Mouse (Mus musculus) thymus, adult 2 months (tissue): ENCODE data around the gene Tenm4. TPM values are rescaled to one million over a fixed set of nuclear protein-coding genes. Genes with fewer than 3 reads are reported as not detected.

ENCODE experiments used
- DNase-seq: peaks from one replicate; pipeline ENCODE4 v3.0.0; 2021
- H3K27ac ChIP-seq: fragments of 200-500 bp; 2 replicates; pipeline ENCODE4 v1.5.1; 2012; ENCODE audit warnings: low read length, control low read depth; ENCODE audit not compliant: control insufficient read depth, insufficient read depth
- H3K27me3 ChIP-seq: fragments of 200-500 bp; 2 replicates; pipeline ENCODE4 v1.6.1; 2012; ENCODE audit warnings: mild to moderate bottlenecking, low read length, moderate library complexity, mixed read lengths; ENCODE audit not compliant: control insufficient read depth, insufficient read depth
- H3K36me3 ChIP-seq: fragments of 200-500 bp; 2 replicates; pipeline ENCODE4 v1.6.1; 2012; ENCODE audit warnings: mild to moderate bottlenecking, low read length, moderate library complexity; ENCODE audit not compliant: control insufficient read depth, insufficient read depth
- H3K4me1 ChIP-seq: fragments of 200-500 bp; replicated peaks from 2 replicates; pipeline ENCODE4 v1.6.1; 2012; ENCODE audit warnings: low read length; ENCODE audit not compliant: control insufficient read depth, insufficient read depth
- H3K4me3 ChIP-seq: fragments of 200-500 bp; 2 replicates; pipeline ENCODE4 v1.5.1; 2012; ENCODE audit warnings: mild to moderate bottlenecking, low read length, control low read depth, moderate library complexity; ENCODE audit not compliant: control insufficient read depth, insufficient read depth
- CTCF ChIP-seq: fragments of 200-500 bp; IDR thresholded peaks from 2 replicates; pipeline ENCODE4 v1.5.1; 2012; ENCODE audit warnings: mild to moderate bottlenecking, control low read depth, low read length, moderate library complexity, borderline replicate concordance; ENCODE audit not compliant: control insufficient read depth, poor library complexity, insufficient read depth; ENCODE audit errors: extremely low read depth
- POLR2A ChIP-seq: fragments of 200-500 bp; IDR thresholded peaks from 2 replicates; pipeline ENCODE4 v1.6.1; 2012; ENCODE audit warnings: mild to moderate bottlenecking, low read length, control low read depth, moderate library complexity; ENCODE audit not compliant: control insufficient read depth, poor library complexity, insufficient read depth; ENCODE audit errors: extremely low read depth
- WGBS: fragments of 180-500 bp; shearing (Covaris S2); methylation state at CpG from one replicate; pipeline ENCODE4 v1.1.7; 2018; 5-methylcytosine and 5-hydroxymethylcytosine counted together
- polyA plus RNA-seq: library from polyadenylated mRNA; depleted of rRNA; stranded (reverse); fragments of >200 nt; gene quantifications from 2 replicates; pipeline ENCODE4 v1.2.3, GENCODE M21; 2012

Tenm4 gene
- polyA plus RNA-seq, 1 experiment: 2.7 TPM

- H3K27ac ChIP-seq: no peak overlapping the region
- H3K36me3 ChIP-seq: no peaks in the 10 kb centered on the region
- 97% methylated on average over 1 of the region's 1 CpGs for WGBS
- no peaks in the 10 kb centered on the region for H3K27me3 ChIP-seq
- no peak for DNase-seq
- no peak overlapping the region for H3K4me3 ChIP-seq
- TF ChIP-seq CTCF (no peak), POLR2A (no peak)
- no peaks in the 10 kb centered on the region for H3K4me1 ChIP-seq
Observed at GRCm38 (mm10) chr7:96633008-96633407, 462.0 kb downstream of the Tenm4 start.

DNA sequence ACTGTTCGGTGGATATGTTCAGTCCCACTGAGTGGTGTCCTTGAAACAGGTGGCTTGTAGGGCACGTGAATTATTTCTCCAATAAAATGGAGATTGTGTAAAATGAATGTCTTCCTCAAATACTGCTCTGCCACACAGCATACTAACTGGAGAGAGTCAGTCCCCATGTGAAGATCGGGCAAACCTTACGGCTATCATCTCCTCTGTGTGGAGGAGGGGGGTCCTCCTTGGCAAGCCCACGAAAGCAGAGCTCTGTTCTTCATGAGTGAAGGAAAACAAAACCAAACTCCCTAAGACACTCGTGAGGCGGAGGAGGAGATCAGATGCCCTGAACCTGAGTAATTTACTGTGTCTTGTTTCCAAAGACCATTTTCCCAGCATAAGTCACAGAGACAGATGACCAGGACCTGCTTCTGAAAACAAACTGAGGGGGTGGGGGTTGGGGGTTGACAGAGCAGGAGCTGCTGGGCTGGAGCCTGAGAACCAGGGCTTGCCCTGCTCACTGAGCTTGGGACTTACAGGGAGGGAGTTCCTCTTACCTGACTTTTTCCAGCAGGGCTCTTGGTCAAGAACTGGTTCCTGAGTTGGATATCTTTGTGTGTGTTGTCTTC, 464.9 kb downstream of the Tenm4 start:
- no peak overlapping the region for H3K27ac ChIP-seq
- H3K27me3 ChIP-seq: no peaks in the 10 kb centered on the region
- 87% methylated on average over 7 of the region's 7 CpGs for WGBS
- no peak for DNase-seq
- H3K4me3 ChIP-seq: no peak overlapping the region
- TF ChIP-seq POLR2A (no peak), CTCF (no peak)
- no peaks in the 10 kb centered on the region for H3K4me1 ChIP-seq
- no peaks in the 10 kb centered on the region for H3K36me3 ChIP-seq

- no peak for TF ChIP-seq CTCF
- no peak for DNase-seq
- H3K4me1 ChIP-seq: no peaks in the 10 kb centered on the region
- H3K27me3 ChIP-seq: no peaks in the 10 kb centered on the region
- WGBS: 12% methylated on average over 27 of the region's 27 CpGs
- no peak overlapping the region for H3K4me3 ChIP-seq
- no peak overlapping the region for H3K27ac ChIP-seq
- no peaks in the 10 kb centered on the region for H3K36me3 ChIP-seq
Observed at GRCm38 (mm10) chr7:96643461-96644204, 472.6 kb downstream of the Tenm4 start.

GRCm38 (mm10) chr7:96644205-96644531, 473.1 kb downstream of the Tenm4 start:
- DNase-seq: no peak
- Histone ChIP-seq H3K27ac (no peak overlapping the region), H3K27me3 (no peaks in the 10 kb centered on the region), H3K4me1 (no peaks in the 10 kb centered on the region), H3K36me3 (no peaks in the 10 kb centered on the region), H3K4me3 (no peak overlapping the region)
- TF ChIP-seq CTCF (no peak), POLR2A (no peak)
- 30% methylated on average over 7 of the region's 7 CpGs for WGBS

DNA sequence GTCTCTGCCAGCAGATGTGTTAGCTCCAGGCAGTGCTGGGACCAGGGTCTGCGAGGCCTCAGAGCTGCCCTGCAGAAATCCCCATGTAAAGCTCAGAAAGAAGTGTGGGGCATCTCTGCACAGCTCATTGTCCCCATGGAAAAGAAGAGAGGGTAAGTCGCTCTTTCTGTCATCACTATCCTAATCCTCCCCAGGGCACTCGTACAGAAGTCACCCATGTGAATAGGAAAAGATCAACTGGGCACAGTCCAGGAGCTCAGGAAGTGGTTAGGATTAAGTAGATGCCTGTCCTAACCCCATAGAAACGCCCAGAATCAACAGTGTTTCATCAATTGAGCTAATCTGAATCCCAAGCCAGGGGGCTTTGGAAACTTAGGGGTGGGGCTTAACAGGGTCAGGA, 476.6 kb downstream of the Tenm4 start:
- no peaks in the 10 kb centered on the region for H3K27me3 ChIP-seq
- no peaks in the 10 kb centered on the region for H3K36me3 ChIP-seq
- DNase-seq: no peak
- 58% methylated on average over 4 of the region's 4 CpGs for WGBS
- no peaks in the 10 kb centered on the region for H3K4me1 ChIP-seq
- H3K27ac ChIP-seq: no peak overlapping the region
- no peak for TF ChIP-seq CTCF
- TF ChIP-seq POLR2A: no peak
- H3K4me3 ChIP-seq: no peak overlapping the region

DNA sequence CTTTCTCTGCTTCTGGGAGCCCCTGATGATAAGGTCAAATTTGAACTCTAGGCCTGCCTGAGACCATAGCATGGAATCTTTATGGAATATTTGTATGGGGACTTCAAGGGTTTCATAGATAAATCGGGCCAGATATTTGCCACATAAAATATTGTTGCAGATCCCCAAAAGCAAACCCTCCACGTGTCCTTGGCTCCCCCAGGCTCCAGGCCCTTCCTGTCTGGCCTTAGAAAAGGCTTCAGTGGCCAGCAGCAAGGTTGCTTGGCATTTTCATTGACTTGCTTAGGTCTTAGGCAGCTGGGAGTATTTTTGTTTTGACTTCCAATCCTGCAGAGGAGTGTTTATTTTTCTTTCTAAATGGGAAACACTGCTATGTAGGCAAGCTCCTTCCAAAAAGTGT, 477.6 kb downstream of the Tenm4 start:
- H3K27ac ChIP-seq: no peak overlapping the region
- DNase-seq: no peak
- TF ChIP-seq CTCF (no peak), POLR2A (no peak)
- no peaks in the 10 kb centered on the region for H3K27me3 ChIP-seq
- H3K4me3 ChIP-seq: no peak overlapping the region
- WGBS: 72% methylated on average over 2 of the region's 2 CpGs
- H3K4me1 ChIP-seq: no peaks in the 10 kb centered on the region
- no peaks in the 10 kb centered on the region for H3K36me3 ChIP-seq

GRCm38 (mm10) chr7:96649171-96649570, 478.1 kb downstream of the Tenm4 start:
- Histone ChIP-seq H3K27ac (no peak overlapping the region), H3K27me3 (no peaks in the 10 kb centered on the region), H3K36me3 (no peaks in the 10 kb centered on the region), H3K4me1 (no peaks in the 10 kb centered on the region), H3K4me3 (no peak overlapping the region)
- no peak for DNase-seq
- WGBS: 93% methylated on average over 7 of the region's 7 CpGs
- TF ChIP-seq CTCF: no peak
- no peak for TF ChIP-seq POLR2A
